Mouse (Mus musculus): ENCODE data around the gene Tspan8.

Gene Tspan8

GRCm38 (mm10) chr10:115846930-115847329, 30.3 kb downstream of the Tspan8 start:
- no peak for DNase-seq

- DNase-seq: no peak
Observed at GRCm38 (mm10) chr10:115848511-115848910, 31.9 kb downstream of the Tspan8 start.

- DNase-seq: no peak
Observed at GRCm38 (mm10) chr10:115860210-115860880, 43.7 kb downstream of the Tspan8 start.

- no peak for DNase-seq
Observed at GRCm38 (mm10) chr10:115861967-115862366, 45.3 kb downstream of the Tspan8 start.

- DNase-seq: no peak
Observed at GRCm38 (mm10) chr10:115882757-115883156, 66.1 kb downstream of the Tspan8 start.

GRCm38 (mm10) chr10:115891924-115892323, 75.3 kb downstream of the Tspan8 start:
- DNase-seq: no peak

GRCm38 (mm10) chr10:115892973-115893372, 76.3 kb downstream of the Tspan8 start:
- no peak for DNase-seq

GRCm38 (mm10) chr10:115894045-115894444, 77.4 kb downstream of the Tspan8 start:
- no peak for DNase-seq

GRCm38 (mm10) chr10:115896764-115897163, 80.1 kb downstream of the Tspan8 start:
- DNase-seq: no peak

GRCm38 (mm10) chr10:115897235-115897634, 80.6 kb downstream of the Tspan8 start:
- DNase-seq: no peak

All from layer of hippocampus, adult 9-11 months (tissue).